Mouse (Mus musculus) heart, embryonic 12.5 days (tissue): ENCODE results near the gene Gna15. TPM values are rescaled to one million over a fixed set of nuclear protein-coding genes. Genes with fewer than 3 reads are reported as not detected.
A peak's percentile ranks its signal among the peaks of the same experiment; 100 is the strongest.

Source experiments
- ATAC-seq: fragments of 200-750 bp; cut with Nextera tagmentation; 2 replicates; pipeline ENCODE4 v1.8.0; 2017; ENCODE audit warnings: moderate TSS enrichment, moderate library complexity; ENCODE audit not compliant: insufficient number of reproducible peaks, low FRiP score
- H3K27ac ChIP-seq: fragments of 300-500 bp; sonication (generic); 2 replicates; pipeline ENCODE4 v1.5.1; 2016; ENCODE audit warnings: mild to moderate bottlenecking, moderate library complexity; ENCODE audit not compliant: poor library complexity, severe bottlenecking
- H3K27me3 ChIP-seq: fragments of 300-500 bp; sonication (generic); replicated peaks from 2 replicates; pipeline ENCODE4 v1.6.1; 2016; ENCODE audit warnings: mild to moderate bottlenecking, moderate library complexity
- H3K36me3 ChIP-seq: fragments of 300-500 bp; sonication (generic); 2 replicates; pipeline ENCODE4 v1.6.1; 2016; ENCODE audit warnings: mild to moderate bottlenecking, moderate library complexity
- H3K4me1 ChIP-seq: fragments of 300-500 bp; sonication (generic); replicated peaks from 2 replicates; pipeline ENCODE4 v1.6.1; 2016; ENCODE audit warnings: mild to moderate bottlenecking
- H3K4me2 ChIP-seq: fragments of 300-500 bp; sonication (generic); 2 replicates; pipeline ENCODE4 v1.6.1; 2016; ENCODE audit warnings: mild to moderate bottlenecking, moderate library complexity
- H3K4me3 ChIP-seq: fragments of 300-500 bp; sonication (generic); 2 replicates; pipeline ENCODE4 v1.5.1; 2016; ENCODE audit warnings: mild to moderate bottlenecking
- H3K9ac ChIP-seq: fragments of 300-500 bp; sonication (generic); 2 replicates; pipeline ENCODE4 v1.6.1; 2016; ENCODE audit warnings: mild to moderate bottlenecking, moderate library complexity
- H3K9me3 ChIP-seq: fragments of 300-500 bp; sonication (generic); replicated peaks from 2 replicates; pipeline ENCODE4 v1.6.1; 2016; ENCODE audit warnings: mild to moderate bottlenecking, moderate library complexity
- WGBS: fragments of 180-500 bp; shearing (Covaris S2); methylation state at CpG from one replicate; pipeline ENCODE4 v1.1.7; 2016; 5-methylcytosine and 5-hydroxymethylcytosine counted together
- polyA plus RNA-seq: library from polyadenylated mRNA; unstranded; fragments of >200 nt; fragmentation: Nextera tagmentation; extraction: Ambion mirVana; gene quantifications from 2 replicates; pipeline ENCODE4 v1.2.1, GENCODE M21; 2016

The Gna15 gene
- 1.9 and 2.3 TPM in 2 replicates for polyA plus RNA-seq

DNA sequence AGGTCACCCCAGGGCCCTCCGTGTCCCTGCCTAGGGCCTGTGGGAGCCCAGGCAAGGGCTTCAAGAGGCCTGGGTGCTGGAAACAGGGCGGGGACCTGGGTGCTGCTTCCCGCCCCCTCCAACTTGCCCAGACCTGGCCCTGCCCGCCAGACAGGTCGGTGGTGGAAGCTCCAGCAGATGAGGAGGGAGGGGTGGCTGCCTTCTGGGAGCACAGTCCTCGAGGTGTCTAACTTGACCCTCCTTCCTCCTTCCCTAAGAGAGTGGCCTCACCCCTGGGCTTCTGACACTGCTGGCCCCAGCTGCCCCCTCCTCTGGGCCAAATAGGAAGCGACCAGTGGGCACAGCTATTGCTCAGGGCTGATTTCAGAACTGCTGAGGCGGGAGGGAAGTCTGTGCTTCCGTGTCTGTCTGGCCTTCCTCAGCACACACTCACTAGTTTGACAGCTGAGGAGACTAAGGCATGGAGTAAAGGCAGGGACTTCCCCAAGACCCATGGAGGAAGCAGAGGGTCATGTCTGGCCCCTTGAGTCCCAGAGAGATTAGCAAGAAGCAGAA is at the start of gene Gna15:
Gene Gna15, minus strand, starts transcription at position 175 of the 555 bp plus-strand sequence.
- Histone ChIP-seq H3K36me3 (peaks cover 5% of the 10 kb centered on the region), H3K4me3 (peak within 1 kb of the TSS; percentile 28), H3K9me3 (no peaks in the 10 kb centered on the region), H3K9ac (peak within 1 kb of the TSS; percentile 54), H3K4me2 (peak within 1 kb of the TSS; percentile 58), H3K4me1 (peaks cover 20% of the 10 kb centered on the region), H3K27me3 (no peaks in the 10 kb centered on the region), H3K27ac (peak within 1 kb of the TSS; percentile 59)
- peak; percentile 51; the same call in 1 of the 2 replicates for ATAC-seq
- 7% methylated on average over 9 of the region's 9 CpGs for WGBS

DNA sequence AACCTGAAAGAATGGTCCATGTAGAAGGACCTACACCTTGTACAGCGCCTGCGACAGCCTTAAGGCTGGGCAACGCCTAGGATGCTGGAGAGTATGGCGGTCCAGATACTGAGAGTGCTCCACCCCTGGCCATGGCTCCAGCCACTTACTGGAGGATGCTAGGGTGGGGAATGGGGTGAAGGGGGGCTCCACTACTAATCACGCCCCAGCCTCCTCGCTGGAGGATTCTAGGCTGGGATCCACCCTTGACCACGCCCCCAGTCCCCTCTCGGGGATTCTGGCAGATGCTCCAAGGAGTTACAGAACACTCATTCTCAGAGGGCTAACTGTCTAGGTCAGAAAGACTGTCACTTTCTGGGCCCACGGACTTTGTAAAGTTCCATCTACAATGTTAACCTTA is 49.0 kb upstream of the Gna15 start:
- no peak for ATAC-seq
- WGBS = 18% methylated on average over 9 of the region's 9 CpGs
- Histone ChIP-seq H3K4me3 (no peak overlapping the region), H3K27ac (no peak overlapping the region), H3K36me3 (peaks cover 7% of the 10 kb centered on the region; the same call in 1 of the 2 replicates), H3K4me2 (no peak overlapping the region), H3K4me1 (peaks cover 60% of the 10 kb centered on the region), H3K27me3 (0 out of 2 replicates have a peak, but pooled peaks cover 6% of the 10 kb centered on the region), H3K9ac (no peak overlapping the region), H3K9me3 (no peaks in the 10 kb centered on the region)

DNA sequence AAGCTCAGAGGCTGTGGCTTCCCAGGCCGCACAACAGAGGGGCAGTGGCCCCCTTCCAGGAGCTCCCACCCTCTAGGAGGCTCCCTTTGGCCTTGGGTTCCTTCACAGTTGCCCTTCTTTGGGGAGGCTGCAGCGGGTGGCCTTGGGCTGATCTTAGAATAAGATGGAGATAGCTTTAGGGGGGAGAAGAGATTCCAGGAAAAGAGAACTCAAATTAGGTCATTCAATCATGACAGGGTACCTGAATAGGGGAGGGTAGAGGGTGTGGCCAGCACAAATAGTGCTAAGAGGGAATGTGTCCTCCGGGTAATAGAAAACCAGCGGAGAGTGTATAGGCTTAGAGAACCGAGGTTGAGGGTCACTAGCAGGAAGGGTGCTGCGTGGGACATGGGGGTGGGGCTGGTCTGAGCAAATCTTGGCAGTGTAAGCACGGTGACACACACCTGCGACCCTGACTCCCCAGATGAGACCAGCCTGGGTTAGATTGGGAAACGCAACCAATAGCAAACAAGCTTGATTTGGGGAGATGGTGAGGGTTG is 48.2 kb upstream of the Gna15 start:
- peaks cover 67% of the 10 kb centered on the region for H3K4me1 ChIP-seq
- H3K27ac ChIP-seq = peak overlapping the region; percentile 17; the same call in 1 of the 2 replicates
- H3K9me3 ChIP-seq = no peaks in the 10 kb centered on the region
- H3K4me2 ChIP-seq = peak overlapping the region; percentile 83
- H3K36me3 ChIP-seq = no peaks in the 10 kb centered on the region
- no peak for ATAC-seq
- peak overlapping the region; percentile 14; the same call in 1 of the 2 replicates for H3K9ac ChIP-seq
- 0 out of 2 replicates have a peak, but pooled peaks cover 6% of the 10 kb centered on the region for H3K27me3 ChIP-seq
- 9% methylated on average over 9 of the region's 9 CpGs for WGBS
- peak overlapping the region; percentile 25 for H3K4me3 ChIP-seq

DNA sequence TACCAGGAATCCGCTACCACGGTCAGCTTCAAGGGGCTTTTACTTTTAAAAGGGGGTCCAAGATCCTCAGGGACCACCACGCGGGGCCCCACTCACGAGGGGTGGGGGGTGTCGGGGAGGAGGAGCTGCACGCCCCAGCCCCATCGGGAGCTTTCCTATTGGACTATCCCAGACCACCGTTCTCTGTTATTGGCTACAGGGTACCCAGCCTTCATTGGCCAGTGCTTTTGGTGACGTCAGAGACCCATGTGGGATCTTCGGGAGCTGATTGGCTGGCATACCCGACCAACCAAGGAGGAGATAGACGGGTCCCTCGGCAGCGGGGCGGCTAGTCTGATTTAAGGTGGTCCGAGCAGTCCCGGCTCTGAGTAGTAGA is 47.5 kb upstream of the Gna15 start:
- peaks cover 69% of the 10 kb centered on the region for H3K4me1 ChIP-seq
- H3K27me3 ChIP-seq = 0 out of 2 replicates have a peak, but pooled peaks cover 6% of the 10 kb centered on the region
- peak overlapping the region; percentile 92 for H3K27ac ChIP-seq
- under 1% methylated on average over 18 of the region's 18 CpGs for WGBS
- peaks cover 6% of the 10 kb centered on the region for H3K36me3 ChIP-seq
- peak overlapping the region; percentile 54; the same call in 1 of the 2 replicates for H3K9ac ChIP-seq
- H3K9me3 ChIP-seq = no peaks in the 10 kb centered on the region
- peak overlapping the region; percentile 48 for H3K4me3 ChIP-seq
- peak overlapping the region; percentile 83 for H3K4me2 ChIP-seq
- peak; percentile 89 for ATAC-seq

DNA sequence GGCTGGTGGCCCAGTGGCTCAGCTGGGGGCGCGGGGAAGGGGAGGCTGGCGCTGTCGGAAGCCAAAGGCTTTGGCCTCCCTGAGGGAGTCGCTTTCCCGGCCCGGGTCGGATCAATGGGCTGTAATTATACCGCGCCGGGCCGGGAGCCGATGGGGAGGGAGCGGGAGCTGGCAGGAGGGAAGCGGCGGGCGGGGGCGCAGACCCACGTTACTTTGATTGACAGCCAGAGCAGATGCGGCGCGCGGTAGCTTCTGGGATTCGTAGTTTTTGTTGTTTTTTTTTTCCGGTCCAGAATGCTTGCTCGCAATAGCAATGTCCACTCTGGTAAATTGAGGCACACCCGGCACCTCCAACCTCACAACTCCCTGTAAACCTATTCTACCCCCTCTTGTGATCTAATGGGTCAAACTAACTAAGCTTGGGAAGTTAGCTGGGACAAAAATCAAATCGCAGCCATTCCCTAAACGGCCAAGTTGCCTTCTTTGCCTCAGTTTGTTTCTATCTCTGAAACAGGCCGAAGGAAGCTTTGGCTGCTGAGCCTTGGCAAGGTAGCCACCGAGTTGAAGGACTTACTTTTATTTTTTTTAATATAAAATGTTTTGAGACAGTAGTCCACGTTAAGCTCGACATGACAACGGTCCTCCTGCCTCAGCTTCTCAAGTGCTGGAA is 46.9 kb upstream of the Gna15 start:
- Histone ChIP-seq H3K4me2 (peak overlapping the region; percentile 83), H3K27me3 (0 out of 2 replicates have a peak, but pooled peaks cover 6% of the 10 kb centered on the region), H3K9ac (peak overlapping the region; percentile 71), H3K36me3 (peaks cover 12% of the 10 kb centered on the region), H3K27ac (peak overlapping the region; percentile 92), H3K9me3 (no peaks in the 10 kb centered on the region), H3K4me3 (peak overlapping the region; percentile 48), H3K4me1 (peaks cover 65% of the 10 kb centered on the region)
- WGBS = under 1% methylated on average over 34 of the region's 34 CpGs
- peak; percentile 61 for ATAC-seq

DNA sequence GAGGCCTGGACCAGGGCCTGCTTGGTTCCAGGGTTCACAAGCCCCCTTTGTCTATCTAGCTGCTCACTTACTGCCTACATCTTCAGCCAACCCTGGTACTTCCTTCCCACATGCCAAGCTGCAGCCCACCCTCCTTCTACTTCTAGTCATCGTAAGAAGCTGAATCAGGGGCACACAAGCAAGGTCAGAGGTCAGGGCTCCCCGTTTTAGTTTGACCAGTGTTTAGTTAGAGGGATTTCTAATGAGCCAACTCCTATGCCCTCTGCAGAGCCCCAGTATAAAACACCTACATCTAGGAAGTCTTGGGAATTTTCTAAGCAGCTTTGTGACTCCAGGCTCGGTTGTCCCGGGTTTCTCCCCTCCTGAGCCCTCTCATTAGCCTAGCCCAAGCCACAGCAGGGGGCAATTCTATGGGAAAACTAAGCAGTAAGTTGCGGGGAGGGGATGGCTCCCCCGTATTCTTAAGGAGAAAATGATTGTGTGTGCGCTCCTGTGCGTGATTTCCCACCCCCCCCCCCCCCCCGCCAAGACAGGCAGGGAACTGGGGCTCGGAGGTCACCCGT is 46.3 kb upstream of the Gna15 start:
- H3K36me3 ChIP-seq = peaks cover 18% of the 10 kb centered on the region
- no peak for ATAC-seq
- peak overlapping the region; percentile 48 for H3K4me3 ChIP-seq
- H3K9ac ChIP-seq = peak overlapping the region; percentile 71
- H3K27me3 ChIP-seq = 0 out of 2 replicates have a peak, but pooled peaks cover 6% of the 10 kb centered on the region
- H3K9me3 ChIP-seq = no peaks in the 10 kb centered on the region
- peaks cover 59% of the 10 kb centered on the region for H3K4me1 ChIP-seq
- H3K27ac ChIP-seq = peak overlapping the region; percentile 92
- H3K4me2 ChIP-seq = peak overlapping the region; percentile 83
- 5% methylated on average over 11 of the region's 11 CpGs for WGBS

DNA sequence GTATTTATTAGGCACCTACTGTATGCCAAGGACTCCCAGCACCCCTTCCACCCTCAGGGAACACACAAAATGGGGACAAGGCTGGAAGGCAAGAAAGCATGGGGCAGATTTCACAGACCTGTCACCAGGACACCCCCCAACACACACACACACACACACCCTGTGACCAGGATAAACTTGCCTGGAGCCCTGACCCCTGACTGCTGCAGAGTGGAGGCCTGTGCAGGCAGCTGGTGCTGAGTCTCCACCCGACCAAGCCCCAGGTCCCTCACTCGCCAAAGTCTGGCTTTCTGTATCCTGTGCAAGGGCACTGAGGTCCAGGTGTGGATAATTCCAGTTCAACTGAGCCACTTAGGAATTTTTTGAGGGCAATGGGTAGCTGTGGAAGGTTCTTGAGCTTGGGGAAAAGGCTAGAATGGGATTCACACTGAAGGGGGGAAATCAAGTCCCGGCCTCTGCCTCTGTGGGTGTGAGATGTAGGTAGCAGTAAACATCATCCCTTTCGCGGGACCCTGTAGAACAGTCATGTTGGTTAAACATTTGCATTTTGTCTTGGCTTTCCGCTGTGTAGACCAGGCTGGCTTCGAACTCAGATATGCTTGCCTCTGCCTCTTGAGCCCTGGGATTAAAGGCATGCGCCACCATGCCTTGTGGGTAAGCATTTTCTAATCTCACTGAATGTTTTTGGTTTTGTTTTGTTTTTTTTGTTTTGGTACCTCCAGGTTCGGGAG is 45.6 kb upstream of the Gna15 start:
- H3K9ac ChIP-seq = no peak overlapping the region
- no peak overlapping the region for H3K4me3 ChIP-seq
- no peaks in the 10 kb centered on the region for H3K9me3 ChIP-seq
- no peak for ATAC-seq
- H3K27ac ChIP-seq = peak overlapping the region; percentile 92
- H3K27me3 ChIP-seq = 0 out of 2 replicates have a peak, but pooled peaks cover 6% of the 10 kb centered on the region
- 0 out of 2 replicates have a peak overlapping the region, but pooled peaks have one; percentile 83 for H3K4me2 ChIP-seq
- H3K4me1 ChIP-seq = peaks cover 65% of the 10 kb centered on the region
- peaks cover 25% of the 10 kb centered on the region for H3K36me3 ChIP-seq
- 55% methylated on average over 9 of the region's 9 CpGs for WGBS

DNA sequence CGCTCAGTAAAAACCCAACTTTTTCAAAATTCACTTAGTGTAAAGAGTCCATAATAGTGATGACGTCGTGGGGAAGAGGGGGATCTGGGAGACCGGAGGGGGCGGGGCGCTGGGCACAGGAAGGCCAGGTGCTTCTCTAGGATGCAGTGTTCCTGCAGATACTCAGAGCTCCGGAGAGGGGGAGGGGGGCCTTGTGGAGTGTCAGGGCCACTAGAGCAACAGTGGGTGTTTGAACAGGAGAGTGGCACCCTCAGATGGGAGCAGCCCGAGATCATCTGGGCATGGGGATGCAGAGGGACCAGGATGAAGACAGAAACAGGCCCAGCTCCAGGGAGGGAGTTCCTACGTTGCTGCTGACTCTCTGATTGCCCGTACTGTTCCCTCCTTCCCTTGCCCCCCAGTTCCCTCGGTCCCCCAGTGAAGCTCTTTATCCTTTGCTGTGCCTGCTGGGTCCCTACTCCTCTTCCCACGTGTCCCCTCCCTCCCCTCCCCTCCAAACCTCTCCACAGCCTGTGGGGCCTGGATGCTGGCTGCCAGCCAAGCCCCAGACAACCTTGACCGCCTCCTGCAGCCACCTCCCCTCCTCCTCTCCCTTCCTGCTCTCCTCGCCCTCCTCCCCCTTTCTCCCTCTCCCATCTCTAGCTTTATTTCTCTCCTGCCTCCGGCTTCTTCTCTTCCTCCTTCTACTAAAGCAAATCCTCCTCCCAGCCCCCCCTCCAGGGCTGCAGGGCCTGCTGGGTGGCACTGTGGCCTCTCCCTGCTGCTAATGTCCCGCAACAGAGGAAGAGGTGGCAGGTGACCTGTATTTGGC is 44.6 kb upstream of the Gna15 start:
- H3K9me3 ChIP-seq = no peaks in the 10 kb centered on the region
- H3K9ac ChIP-seq = peak overlapping the region; percentile 61
- 12% methylated on average over 16 of the region's 16 CpGs for WGBS
- H3K36me3 ChIP-seq = peaks cover 33% of the 10 kb centered on the region
- H3K4me1 ChIP-seq = peaks cover 68% of the 10 kb centered on the region
- peak; percentile 20; the same call in 1 of the 2 replicates for ATAC-seq
- 0 out of 2 replicates have a peak, but pooled peaks cover 6% of the 10 kb centered on the region for H3K27me3 ChIP-seq
- peak overlapping the region; percentile 1; the same call in 1 of the 2 replicates for H3K4me3 ChIP-seq
- peak overlapping the region; percentile 92 for H3K27ac ChIP-seq
- H3K4me2 ChIP-seq = peak overlapping the region; percentile 51

DNA sequence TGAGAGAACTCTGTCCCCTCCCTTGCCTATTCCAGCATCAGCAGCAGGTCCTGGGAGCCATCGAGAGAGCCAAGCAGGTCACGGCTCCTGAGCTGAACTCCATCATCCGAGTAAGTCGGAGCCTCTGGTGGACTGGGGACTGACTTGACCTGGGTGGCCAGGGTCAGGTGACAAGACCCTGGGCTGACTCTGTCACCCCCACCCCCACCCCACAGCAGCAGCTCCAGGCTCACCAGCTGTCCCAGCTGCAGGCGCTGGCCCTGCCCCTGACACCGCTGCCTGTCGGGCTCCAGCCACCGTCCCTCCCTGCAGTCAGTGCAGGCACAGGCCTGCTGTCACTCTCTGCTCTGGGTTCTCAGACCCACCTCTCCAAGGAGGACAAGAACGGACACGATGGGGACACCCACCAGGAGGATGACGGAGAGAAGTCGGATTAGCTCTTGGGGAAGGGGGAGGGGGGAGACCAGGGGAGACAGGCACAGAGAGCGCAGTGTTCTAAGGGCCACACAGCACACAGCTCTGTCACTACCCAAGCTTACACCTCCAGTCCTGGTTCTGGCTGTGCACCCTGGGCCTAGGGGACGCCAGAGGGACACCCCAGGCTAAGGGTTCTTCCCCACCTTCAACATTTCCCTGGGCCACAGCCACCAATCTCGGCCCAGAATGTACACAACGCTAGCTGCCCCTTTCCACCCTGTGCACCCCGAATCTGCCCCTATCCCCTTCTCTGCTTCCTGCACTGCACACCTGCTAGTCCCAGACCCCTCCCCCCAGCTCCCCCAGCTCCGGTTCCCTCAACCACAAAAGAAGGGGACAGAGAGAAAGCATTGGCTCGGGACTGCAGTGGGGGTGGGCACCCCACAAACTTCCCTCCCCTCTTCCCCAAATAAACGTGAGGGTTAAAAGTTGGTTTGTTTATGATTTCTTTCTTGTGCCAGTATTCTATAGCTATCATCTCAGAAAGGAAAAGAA is 41.5 kb upstream of the Gna15 start:
- H3K9ac ChIP-seq = no peak overlapping the region
- H3K36me3 ChIP-seq = peaks cover 55% of the 10 kb centered on the region
- no peak overlapping the region for H3K4me2 ChIP-seq
- 44% methylated on average over 20 of the region's 20 CpGs for WGBS
- H3K27ac ChIP-seq = no peak overlapping the region
- H3K4me3 ChIP-seq = no peak overlapping the region
- H3K4me1 ChIP-seq = peaks cover 78% of the 10 kb centered on the region
- no peaks in the 10 kb centered on the region for H3K27me3 ChIP-seq
- ATAC-seq = no peak
- no peaks in the 10 kb centered on the region for H3K9me3 ChIP-seq
